Mouse (Mus musculus): ENCODE measurements at regions not wholly inside any gene's neighbourhood (a gene's known extent, or its start where the extent isn't known, plus 50 kb on each side); places are given as distances from the start of the nearest gene placed in this dataset.

DNA sequence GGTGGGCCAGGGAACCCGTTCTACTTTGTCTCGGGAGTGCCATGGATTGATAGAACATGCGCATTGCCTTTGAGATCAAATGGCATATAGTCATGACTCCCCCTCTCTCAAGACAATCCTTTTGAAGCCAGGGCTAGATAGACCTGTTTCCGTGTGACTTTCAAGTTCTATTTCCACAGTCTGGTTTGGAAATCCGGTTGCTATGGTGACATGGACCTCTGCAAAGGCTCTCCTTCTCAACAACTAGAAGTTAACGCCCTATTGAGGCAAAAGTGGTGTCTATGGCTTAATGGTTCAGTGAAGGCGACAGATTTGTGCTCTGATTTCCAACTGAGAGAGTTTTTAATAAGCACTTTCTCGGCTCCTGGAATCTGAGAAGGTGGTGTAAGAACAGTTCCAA, 371.2 kb downstream of the Gxylt1 start:
- no peaks in the 10 kb centered on the region for H3K27me3 ChIP-seq (ENCODE audit: control insufficient read depth, insufficient read depth, low read length)
- H3K4me1 ChIP-seq (ENCODE audit: control insufficient read depth, insufficient read depth, low read length): no peaks in the 10 kb centered on the region
- no peaks in the 10 kb centered on the region for H3K36me3 ChIP-seq (ENCODE audit: control insufficient read depth, insufficient read depth, low read length)
- H3K4me3 ChIP-seq (ENCODE audit: insufficient read depth, low read depth, low read length): no peak overlapping the region
- H3K79me2 ChIP-seq (ENCODE audit: control insufficient read depth, insufficient read depth, low read length): no peaks in the 10 kb centered on the region
- no peak for DNase-seq (ENCODE audit: extremely low read depth, low read depth, low spot score)
- no peak overlapping the region for H3K27ac ChIP-seq (replicated peaks; ENCODE audit: insufficient read depth, low read depth, low read length)
- H3K9ac ChIP-seq (ENCODE audit: low read depth, low read length): no peak overlapping the region
- TF ChIP-seq CTCF (IDR thresholded peaks at IDR 0.05; ENCODE audit: low read depth, low read length) (no peak), POLR2A (IDR thresholded peaks at IDR 0.05; ENCODE audit: extremely low read depth, insufficient read depth, low read length) (no peak)
- WGBS: 82% methylated on average over 8 of the region's 8 CpGs

GRCm38 (mm10) chr15:92897277-92897676, 377.7 kb downstream of the Gxylt1 start:
- Histone ChIP-seq H3K79me2 (ENCODE audit: control insufficient read depth, insufficient read depth, low read length) (no peaks in the 10 kb centered on the region), H3K27me3 (ENCODE audit: control insufficient read depth, insufficient read depth, low read length) (no peaks in the 10 kb centered on the region), H3K4me3 (ENCODE audit: insufficient read depth, low read depth, low read length) (no peak overlapping the region), H3K9ac (ENCODE audit: low read depth, low read length) (no peak overlapping the region), H3K4me1 (ENCODE audit: control insufficient read depth, insufficient read depth, low read length) (no peaks in the 10 kb centered on the region), H3K36me3 (ENCODE audit: control insufficient read depth, insufficient read depth, low read length) (no peaks in the 10 kb centered on the region), H3K27ac (replicated peaks; ENCODE audit: insufficient read depth, low read depth, low read length) (no peak overlapping the region)
- no peak for DNase-seq (ENCODE audit: extremely low read depth, low read depth, low spot score)
- TF ChIP-seq CTCF (IDR thresholded peaks at IDR 0.05; ENCODE audit: low read depth, low read length): no peak
- TF ChIP-seq POLR2A (IDR thresholded peaks at IDR 0.05; ENCODE audit: extremely low read depth, insufficient read depth, low read length): no peak
- WGBS: 89% methylated on average over 7 of the region's 7 CpGs

- DNase-seq (ENCODE audit: extremely low read depth, low read depth, low spot score): no peak
- H3K4me1 ChIP-seq (ENCODE audit: control insufficient read depth, insufficient read depth, low read length): no peaks in the 10 kb centered on the region
- 64% methylated on average over 4 of the region's 4 CpGs for WGBS
- no peaks in the 10 kb centered on the region for H3K27me3 ChIP-seq (ENCODE audit: control insufficient read depth, insufficient read depth, low read length)
- no peak overlapping the region for H3K4me3 ChIP-seq (ENCODE audit: insufficient read depth, low read depth, low read length)
- H3K27ac ChIP-seq (replicated peaks; ENCODE audit: insufficient read depth, low read depth, low read length): no peak overlapping the region
- H3K9ac ChIP-seq (ENCODE audit: low read depth, low read length): no peak overlapping the region
- no peak for TF ChIP-seq POLR2A (IDR thresholded peaks at IDR 0.05; ENCODE audit: extremely low read depth, insufficient read depth, low read length)
- no peak for TF ChIP-seq CTCF (IDR thresholded peaks at IDR 0.05; ENCODE audit: low read depth, low read length)
- H3K36me3 ChIP-seq (ENCODE audit: control insufficient read depth, insufficient read depth, low read length): no peaks in the 10 kb centered on the region
- H3K79me2 ChIP-seq (ENCODE audit: control insufficient read depth, insufficient read depth, low read length): no peaks in the 10 kb centered on the region
Measured at GRCm38 (mm10) chr15:92895836-92896235, 379.1 kb downstream of the Gxylt1 start.

DNA sequence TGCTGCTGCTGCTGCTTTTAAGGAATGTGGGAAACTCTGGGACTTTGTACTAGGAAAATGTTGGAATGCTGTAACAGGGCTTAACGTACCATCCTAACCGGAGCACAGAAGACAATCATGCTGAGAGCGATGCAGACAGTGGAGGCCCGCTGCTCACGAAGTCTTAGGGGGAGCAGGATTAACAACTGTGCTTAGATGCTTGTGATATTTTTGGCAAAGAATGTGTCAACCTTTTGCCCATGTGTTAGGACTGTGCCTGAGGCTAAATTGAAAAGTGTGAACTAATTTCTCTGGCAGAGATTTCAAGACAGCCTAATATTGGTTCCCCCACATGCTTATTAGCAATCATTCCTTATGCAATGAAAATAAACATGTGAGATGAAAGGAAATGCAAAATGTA, 398.5 kb downstream of the Gxylt1 start:
- H3K27me3 ChIP-seq (ENCODE audit: control insufficient read depth, insufficient read depth, low read length): no peaks in the 10 kb centered on the region
- H3K27ac ChIP-seq (replicated peaks; ENCODE audit: insufficient read depth, low read depth, low read length): no peak overlapping the region
- H3K79me2 ChIP-seq (ENCODE audit: control insufficient read depth, insufficient read depth, low read length): no peaks in the 10 kb centered on the region
- no peak for DNase-seq (ENCODE audit: extremely low read depth, low read depth, low spot score)
- H3K4me1 ChIP-seq (ENCODE audit: control insufficient read depth, insufficient read depth, low read length): no peaks in the 10 kb centered on the region
- no peak overlapping the region for H3K9ac ChIP-seq (ENCODE audit: low read depth, low read length)
- 88% methylated on average over 5 of the region's 5 CpGs for WGBS
- no peak for TF ChIP-seq CTCF (IDR thresholded peaks at IDR 0.05; ENCODE audit: low read depth, low read length)
- TF ChIP-seq POLR2A (IDR thresholded peaks at IDR 0.05; ENCODE audit: extremely low read depth, insufficient read depth, low read length): no peak
- H3K4me3 ChIP-seq (ENCODE audit: insufficient read depth, low read depth, low read length): no peak overlapping the region
- H3K36me3 ChIP-seq (ENCODE audit: control insufficient read depth, insufficient read depth, low read length): no peaks in the 10 kb centered on the region

GRCm38 (mm10) chr15:92864106-92864505, 410.9 kb downstream of the Gxylt1 start:
- H3K36me3 ChIP-seq (ENCODE audit: control insufficient read depth, insufficient read depth, low read length): no peaks in the 10 kb centered on the region
- no peaks in the 10 kb centered on the region for H3K4me1 ChIP-seq (ENCODE audit: control insufficient read depth, insufficient read depth, low read length)
- H3K27me3 ChIP-seq (ENCODE audit: control insufficient read depth, insufficient read depth, low read length): no peaks in the 10 kb centered on the region
- 85% methylated on average over 5 of the region's 5 CpGs for WGBS
- no peak overlapping the region for H3K27ac ChIP-seq (replicated peaks; ENCODE audit: insufficient read depth, low read depth, low read length)
- TF ChIP-seq CTCF (IDR thresholded peaks at IDR 0.05; ENCODE audit: low read depth, low read length): no peak
- TF ChIP-seq POLR2A (IDR thresholded peaks at IDR 0.05; ENCODE audit: extremely low read depth, insufficient read depth, low read length): no peak
- no peaks in the 10 kb centered on the region for H3K79me2 ChIP-seq (ENCODE audit: control insufficient read depth, insufficient read depth, low read length)
- DNase-seq (ENCODE audit: extremely low read depth, low read depth, low spot score): no peak
- H3K4me3 ChIP-seq (ENCODE audit: insufficient read depth, low read depth, low read length): no peak overlapping the region
- H3K9ac ChIP-seq (ENCODE audit: low read depth, low read length): no peak overlapping the region

GRCm38 (mm10) chr15:92850854-92851253, 424.1 kb downstream of the Gxylt1 start:
- Histone ChIP-seq H3K4me3 (ENCODE audit: insufficient read depth, low read depth, low read length) (no peak overlapping the region), H3K79me2 (ENCODE audit: control insufficient read depth, insufficient read depth, low read length) (no peaks in the 10 kb centered on the region), H3K4me1 (ENCODE audit: control insufficient read depth, insufficient read depth, low read length) (no peaks in the 10 kb centered on the region), H3K36me3 (ENCODE audit: control insufficient read depth, insufficient read depth, low read length) (no peaks in the 10 kb centered on the region), H3K9ac (ENCODE audit: low read depth, low read length) (no peak overlapping the region), H3K27me3 (ENCODE audit: control insufficient read depth, insufficient read depth, low read length) (no peaks in the 10 kb centered on the region), H3K27ac (replicated peaks; ENCODE audit: insufficient read depth, low read depth, low read length) (no peak overlapping the region)
- TF ChIP-seq CTCF (IDR thresholded peaks at IDR 0.05; ENCODE audit: low read depth, low read length) (no peak), POLR2A (IDR thresholded peaks at IDR 0.05; ENCODE audit: extremely low read depth, insufficient read depth, low read length) (no peak)
- 23% methylated on average over 5 of the region's 5 CpGs for WGBS
- peak; percentile 31 for DNase-seq (ENCODE audit: extremely low read depth, low read depth, low spot score)
